Mouse (Mus musculus): ENCODE measurements around the gene Hoxc11.

Gene Hoxc11

GRCm38 (mm10) chr15:102965892-102966775 is 11.9 kb downstream of the Hoxc11 start:
- DNase-seq = peak; percentile 68 to 77

DNA sequence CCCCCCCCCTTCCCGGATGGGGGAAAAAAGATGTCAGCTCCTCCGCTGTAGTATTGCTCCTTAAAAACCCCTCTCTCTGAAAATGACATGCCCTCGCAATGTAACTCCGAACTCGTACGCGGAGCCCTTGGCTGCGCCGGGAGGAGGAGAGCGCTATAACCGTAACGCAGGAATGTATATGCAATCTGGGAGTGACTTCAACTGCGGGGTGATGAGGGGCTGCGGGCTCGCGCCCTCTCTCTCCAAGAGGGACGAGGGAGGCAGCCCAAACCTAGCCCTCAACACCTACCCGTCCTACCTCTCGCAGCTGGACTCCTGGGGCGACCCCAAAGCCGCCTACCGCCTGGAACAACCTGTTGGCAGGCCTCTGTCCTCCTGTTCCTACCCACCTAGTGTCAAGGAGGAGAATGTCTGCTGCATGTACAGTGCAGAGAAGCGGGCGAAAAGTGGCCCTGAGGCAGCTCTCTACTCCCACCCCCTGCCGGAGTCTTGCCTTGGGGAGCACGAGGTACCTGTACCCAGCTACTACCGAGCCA is 12.6 kb downstream of the Hoxc11 start, which contains the start of gene Hoxc10:
Gene Hoxc10 (plus strand): TSS at position 21 of the 536 bp plus-strand sequence.
- no peak for DNase-seq

GRCm38 (mm10) chr15:102967312-102967510 is 13.0 kb downstream of the Hoxc11 start, which contains the start of gene Hoxc5:
Gene Hoxc5, plus strand, starts transcription at chr15:102967443.
- DNase-seq = no peak

- no peak for DNase-seq
These were observed 13.5 kb downstream of the Hoxc11 start for GRCm38 (mm10) chr15:102967511-102968397.

DNA sequence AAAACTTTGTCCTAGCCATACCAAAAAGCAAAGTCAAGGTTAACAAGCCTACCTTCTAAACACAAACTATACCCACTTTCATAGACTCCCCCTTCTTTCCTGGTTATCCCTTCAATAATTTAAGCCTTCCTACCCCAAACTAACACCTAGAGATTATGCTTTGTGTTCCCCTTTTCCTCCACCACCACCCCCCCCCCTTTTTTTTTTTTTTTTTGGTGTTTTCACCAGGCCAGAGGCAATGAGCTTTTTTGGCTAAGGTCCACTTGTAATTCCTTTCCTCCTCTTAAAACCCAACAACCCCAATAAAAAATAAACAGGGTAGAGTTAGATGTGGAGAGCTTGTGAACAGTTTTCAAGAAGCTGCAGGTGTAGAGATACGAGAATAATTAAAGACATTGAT is 15.1 kb downstream of the Hoxc11 start:
- DNase-seq = no peak

GRCm38 (mm10) chr15:102970740-102971139 is 16.5 kb downstream of the Hoxc11 start:
- DNase-seq = no peak

- DNase-seq = no peak
These were observed 18.0 kb downstream of the Hoxc11 start for GRCm38 (mm10) chr15:102972254-102972653.

DNA sequence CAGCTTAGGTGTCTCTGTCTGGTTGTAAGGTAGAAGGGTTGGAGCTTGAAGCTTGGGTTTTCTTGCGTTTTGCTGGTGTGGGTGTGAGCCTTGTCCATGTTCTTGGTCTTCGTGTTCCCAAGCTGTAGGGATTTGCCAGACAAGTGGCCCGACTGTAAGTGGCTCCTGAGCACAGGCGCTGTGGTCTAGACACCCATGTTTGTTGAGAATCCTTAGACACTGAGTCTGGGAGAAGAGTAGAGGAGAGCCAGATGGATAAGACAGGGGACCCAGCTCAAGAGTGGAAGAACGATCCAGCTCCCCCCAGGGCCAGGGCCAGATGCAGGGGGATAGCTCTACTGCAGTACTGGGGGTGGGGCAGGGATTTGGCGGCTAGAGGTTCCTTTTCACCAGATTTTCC is 18.5 kb downstream of the Hoxc11 start:
- DNase-seq = no peak

DNA sequence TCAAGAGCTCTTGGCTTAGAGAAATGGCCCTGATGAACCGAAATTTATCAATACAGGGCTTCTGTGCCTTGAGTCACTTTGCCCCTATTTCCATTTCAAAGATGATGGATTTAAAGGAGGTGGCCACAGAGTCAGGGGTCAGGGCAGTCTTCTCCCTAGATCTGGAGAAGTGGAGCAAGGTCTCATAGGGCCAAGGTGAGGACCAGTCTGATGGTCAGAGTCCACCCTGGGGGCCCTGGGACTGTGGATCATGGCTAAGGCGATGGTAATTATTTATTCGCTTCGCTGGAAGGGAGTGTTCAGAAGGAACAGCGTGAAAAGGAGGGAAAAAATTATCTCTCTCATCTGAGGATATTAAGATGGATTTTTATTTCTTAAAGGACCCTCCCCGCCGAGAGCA is 20.8 kb downstream of the Hoxc11 start:
- DNase-seq = no peak

DNA sequence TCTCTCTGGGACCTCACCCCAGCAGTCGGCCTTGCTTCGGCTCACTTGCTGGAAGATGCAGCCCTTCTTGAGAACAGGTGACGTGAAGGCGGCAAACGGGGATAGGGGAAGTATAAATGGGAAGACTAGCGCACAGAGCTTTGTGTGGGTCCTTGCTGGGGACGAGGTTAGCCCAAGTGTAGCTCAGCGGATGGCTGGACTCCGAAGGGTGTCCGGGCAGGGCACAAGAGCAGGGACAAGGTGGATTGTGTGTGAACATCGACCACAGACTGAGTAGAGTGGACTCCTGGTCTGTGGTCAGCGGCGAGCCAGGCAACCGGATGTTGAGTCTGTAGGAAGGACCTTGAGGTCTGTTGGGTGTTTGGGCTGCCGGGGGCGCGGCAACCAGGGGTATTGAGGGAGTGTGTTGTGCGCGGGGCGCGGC is 21.5 kb downstream of the Hoxc11 start:
- DNase-seq = no peak

GRCm38 (mm10) chr15:102976171-102976570 is 21.9 kb downstream of the Hoxc11 start, which contains the start of gene Hoxc9:
Gene Hoxc9, plus strand, starts transcription at chr15:102976439.
- DNase-seq = no peak

- DNase-seq = no peak
These were observed 22.6 kb downstream of the Hoxc11 start for GRCm38 (mm10) chr15:102976631-102977422.

DNA sequence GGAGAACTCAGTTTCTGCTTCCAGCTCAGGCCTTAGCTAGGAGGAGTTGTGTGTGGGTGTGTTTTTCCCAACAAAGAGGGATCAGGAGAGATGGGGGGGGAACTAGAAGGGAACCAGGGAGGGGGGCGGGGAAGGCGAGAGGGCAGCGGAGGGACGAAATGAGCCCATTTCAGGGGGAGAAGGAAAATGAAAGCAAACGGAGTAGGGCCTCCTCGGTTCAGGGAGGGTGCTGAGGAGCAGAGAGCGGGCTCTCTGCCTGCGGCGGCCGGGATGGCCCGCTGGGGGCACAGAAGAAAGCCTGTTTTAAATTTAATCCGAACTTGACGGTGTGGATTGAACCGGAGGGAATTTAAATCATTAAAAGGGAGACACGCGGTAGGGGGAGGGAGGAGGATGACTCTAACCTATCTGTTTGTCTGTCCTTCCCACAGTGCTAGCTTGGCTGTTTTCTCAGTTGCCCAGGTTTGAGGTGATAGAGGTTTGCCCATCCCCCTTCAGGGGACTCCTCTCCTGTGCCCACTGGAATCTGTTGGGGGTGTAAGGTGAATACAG is 23.3 kb downstream of the Hoxc11 start:
- DNase-seq = no peak

DNA sequence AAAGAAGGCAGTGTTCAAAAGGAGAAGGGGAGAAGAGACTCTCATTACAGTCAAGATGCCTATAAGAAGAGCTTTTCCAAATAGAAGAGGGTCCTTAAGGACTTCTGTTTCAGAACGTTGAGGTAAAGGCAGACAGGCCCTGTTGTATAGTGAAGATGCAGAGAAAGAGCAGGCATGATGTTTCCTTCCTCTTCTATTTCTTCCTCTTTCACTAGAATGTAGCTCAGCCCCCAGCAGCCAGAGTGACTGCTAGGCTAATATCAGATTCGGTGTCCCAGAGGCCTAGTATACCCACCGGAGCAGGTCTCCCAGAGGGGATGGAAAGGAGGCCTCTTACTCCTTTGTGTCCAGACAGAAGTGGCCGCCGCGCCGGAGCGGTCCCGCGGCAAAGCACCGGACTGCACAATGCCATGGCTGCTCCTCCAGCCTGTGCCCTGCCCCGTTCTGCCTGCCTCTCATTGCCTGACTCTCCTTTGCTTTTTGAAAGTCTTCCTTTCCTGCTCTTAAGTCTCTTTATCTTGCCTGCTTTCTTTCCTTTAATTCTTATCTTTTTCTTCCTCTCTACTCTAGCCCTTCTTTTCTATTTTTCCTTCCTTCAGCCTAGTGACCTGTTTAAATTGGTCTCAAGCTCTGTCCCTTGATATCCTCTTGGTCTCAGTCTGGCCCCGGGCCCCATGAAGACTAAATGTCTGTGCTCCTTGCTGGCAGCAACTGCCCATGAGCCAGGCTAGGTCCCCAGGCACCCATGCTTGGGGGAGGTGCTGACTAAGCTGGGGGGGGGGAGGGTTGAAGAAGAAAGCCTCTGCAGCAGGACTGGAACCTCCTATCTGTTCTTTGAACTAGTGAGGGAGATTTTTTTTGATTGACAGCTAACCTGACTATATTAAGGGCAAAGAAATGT is 24.6 kb downstream of the Hoxc11 start:
- DNase-seq = no peak

GRCm38 (mm10) chr15:102979936-102980335 is 25.7 kb downstream of the Hoxc11 start:
- DNase-seq = no peak

DNA sequence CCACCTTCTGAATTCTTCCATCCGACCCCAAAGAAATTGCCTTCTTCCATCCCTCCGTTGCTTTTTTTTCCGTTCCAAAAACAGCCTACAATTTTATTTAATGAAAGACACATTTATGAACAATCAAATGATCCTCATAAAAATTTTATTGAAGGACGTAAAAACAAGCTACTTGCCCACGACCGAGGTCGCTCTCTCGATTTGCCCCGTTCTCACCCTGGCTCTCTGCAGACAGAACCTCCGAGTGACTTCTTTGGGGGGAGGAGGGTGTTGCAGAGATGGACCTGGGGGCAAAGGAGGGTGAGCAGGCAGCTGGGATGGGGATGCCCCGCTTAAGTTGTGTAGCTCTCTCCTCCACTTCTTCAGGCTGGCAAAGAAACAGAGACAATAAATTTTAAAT is 26.1 kb downstream of the Hoxc11 start:
- no peak for DNase-seq

DNA sequence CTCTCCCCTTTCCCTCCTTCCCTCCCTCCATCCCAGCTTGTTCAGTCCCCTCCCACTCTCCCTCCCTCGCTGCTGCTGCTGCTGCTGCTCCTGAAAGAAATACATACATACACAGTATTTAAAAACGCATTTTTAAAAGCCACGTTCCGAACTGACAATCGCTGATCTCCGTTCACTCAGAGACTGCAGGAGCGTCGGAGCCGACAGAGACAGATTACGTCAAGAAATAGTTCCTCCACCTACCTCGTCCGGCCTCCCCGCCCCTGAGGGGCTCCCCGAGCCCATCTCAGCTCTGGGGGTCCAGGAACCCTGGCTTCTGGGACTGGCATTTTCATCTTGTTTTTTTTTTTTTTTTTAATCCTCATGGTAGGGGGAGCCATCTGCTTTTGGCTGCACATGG is 26.7 kb downstream of the Hoxc11 start:
- no peak for DNase-seq

- DNase-seq = peak in 1 of 2 experiments; percentile 39
These were observed 27.4 kb downstream of the Hoxc11 start for GRCm38 (mm10) chr15:102981379-102982288.

GRCm38 (mm10) chr15:102983716-102984115 is 29.5 kb downstream of the Hoxc11 start:
- no peak for DNase-seq

GRCm38 (mm10) chr15:102984521-102984920 is 30.3 kb downstream of the Hoxc11 start:
- DNase-seq = no peak

Measured in lung, postnatal 4 days (tissue).